Mouse (Mus musculus) layer of hippocampus, adult 18-20 months (tissue): Measurements from ENCODE around the gene Tulp2. TPM values are rescaled to one million over a fixed set of nuclear protein-coding genes. Genes with fewer than 3 reads are reported as not detected.

Experiments
- microRNA-seq, 2 experiments: library from miRNA; unstranded; fragments of <30 nt; microRNA quantifications; one replicate each; pipeline ENCODE4 v1.2.0; 2021
- total RNA-seq, 2 experiments: library from RNA; stranded (reverse); gene quantifications; 2 replicates each; pipeline ENCODE4 v1.2.3; 2021

Tulp2 gene
- total RNA-seq, 2 experiments from 2014 or later, result 0.20 TPM; not detected in 1

Small RNA genes within 50 kb of the gene (microRNA-seq; reads per million reads assigned to microRNA genes)
- 0 reads per million in 2 experiments for gene Gm22133

Other genes starting within 250 kb of the Tulp2 start
- 1 to 10 TPM; 4.5 to 4.8 TPM for gene Cd37, start 242.8 kb upstream of the Tulp2 start, total RNA-seq
- 1 to 10 TPM; 1.3 to 2.6 TPM for gene Slc6a16, start 240.8 kb upstream of the Tulp2 start, total RNA-seq
- not detected for gene Slc6a21, start 204.4 kb upstream of the Tulp2 start, total RNA-seq
- 10 to 100 TPM in 1 of 2 experiments, 1 to 10 TPM in 1; 9.7 to 16.2 TPM for gene Trpm4, start 148.1 kb upstream of the Tulp2 start, total RNA-seq
- gene Hrc, start 146.6 kb upstream of the Tulp2 start, total RNA-seq, result under 1 TPM; 0.17 to 0.18 TPM
- 100 to 1,000 TPM; 132 to 139 TPM for gene Ppfia3, start 114.9 kb upstream of the Tulp2 start, total RNA-seq
- gene Lin7b, start 111.3 kb upstream of the Tulp2 start, total RNA-seq, result 100 to 1,000 TPM; 134 to 144 TPM
- 100 to 1,000 TPM; 364 to 405 TPM for gene Snrnp70, start 86.1 kb upstream of the Tulp2 start, total RNA-seq
- gene Kcna7, start 76.2 kb upstream of the Tulp2 start, total RNA-seq, result not detected
- gene Ntf5, start 68.2 kb upstream of the Tulp2 start, total RNA-seq, result not detected
- under 1 TPM in 1 of 2 experiments, not detected in 1; 0.50 TPM for gene Lhb, start 61.1 kb upstream of the Tulp2 start, total RNA-seq
- gene Gys1, start 47.0 kb upstream of the Tulp2 start, total RNA-seq, result 10 to 100 TPM; 13.5 to 15.4 TPM
- gene Ruvbl2, start 43.8 kb upstream of the Tulp2 start, total RNA-seq, result 10 to 100 TPM; 34.6 to 37.7 TPM
- 100 to 1,000 TPM; 230 to 234 TPM for gene Ftl1, start 22.0 kb upstream of the Tulp2 start, total RNA-seq
- 10 to 100 TPM; 68.5 to 68.9 TPM for gene Bax, start 15.0 kb upstream of the Tulp2 start, total RNA-seq
- gene Gm45808, start 4.9 kb downstream of the Tulp2 start, total RNA-seq, result 1 to 10 TPM in 1 of 2 experiments, under 1 TPM in 1; 0.91 to 1.2 TPM
- 1 to 10 TPM; 5.3 to 5.7 TPM for gene Dhdh, start 6.9 kb downstream of the Tulp2 start, total RNA-seq
- gene Nucb1, start 28.5 kb downstream of the Tulp2 start, total RNA-seq, result 100 to 1,000 TPM; 109 to 110 TPM
- 10 to 100 TPM; 22.1 to 23.3 TPM for gene Ppp1r15a, start 44.4 kb downstream of the Tulp2 start, total RNA-seq
- gene Plekha4, start 44.5 kb downstream of the Tulp2 start, total RNA-seq, result under 1 TPM; 0.64 to 0.71 TPM
- gene Hsd17b14, start 73.0 kb downstream of the Tulp2 start, total RNA-seq, result not detected
- 10 to 100 TPM; 23.3 to 26.0 TPM for gene Bcat2, start 88.3 kb downstream of the Tulp2 start, total RNA-seq
- gene Fgf21, start 133.6 kb downstream of the Tulp2 start, total RNA-seq, result not detected
- under 1 TPM in 1 of 2 experiments, not detected in 1; 0.18 TPM for gene Fut1, start 135.4 kb downstream of the Tulp2 start, total RNA-seq
- gene Izumo1, start 139.9 kb downstream of the Tulp2 start, total RNA-seq, result not detected
- 1 to 10 TPM; 6.0 to 6.3 TPM for gene Rasip1, start 145.6 kb downstream of the Tulp2 start, total RNA-seq
- gene Mamstr, start 158.1 kb downstream of the Tulp2 start, total RNA-seq, result 1 to 10 TPM; 1.1 to 2.3 TPM
- gene Fut2, start 184.5 kb downstream of the Tulp2 start, total RNA-seq, result under 1 TPM in 1 of 2 experiments, not detected in 1; 0.12 TPM
- gene Ntn5, start 202.1 kb downstream of the Tulp2 start, total RNA-seq, result 10 to 100 TPM in 1 of 2 experiments, 1 to 10 TPM in 1; 6.8 to 13.4 TPM
- 1 to 10 TPM; 2.5 to 3.5 TPM for gene Sec1, start 212.5 kb downstream of the Tulp2 start, total RNA-seq
- gene Car11, start 218.0 kb downstream of the Tulp2 start, total RNA-seq, result 100 to 1,000 TPM; 182 TPM
- 10 to 100 TPM; 47.6 to 50.2 TPM for gene Dbp, start 223.2 kb downstream of the Tulp2 start, total RNA-seq
- 100 to 1,000 TPM; 359 to 364 TPM for gene Rpl18, start 233.6 kb downstream of the Tulp2 start, total RNA-seq
- 10 to 100 TPM; 35.8 to 37.2 TPM for gene Sphk2, start 236.1 kb downstream of the Tulp2 start, total RNA-seq
- gene Fam83e, start 239.3 kb downstream of the Tulp2 start, total RNA-seq, result under 1 TPM; 0.25 to 0.27 TPM
- gene Spaca4, start 243.9 kb downstream of the Tulp2 start, total RNA-seq, result not detected